Mouse (Mus musculus): ENCODE measurements around the gene Ppm1h.
A peak's percentile ranks its signal among the peaks of the same experiment; 100 is the strongest.

Ppm1h gene

GRCm38 (mm10) chr10:122704901-122705300 lies 26.3 kb downstream of the Ppm1h start:
- no peak for DNase-seq (ENCODE audit: low read depth)

- no peak for DNase-seq (ENCODE audit: low read depth)
Observed at GRCm38 (mm10) chr10:122705457-122705856, 26.9 kb downstream of the Ppm1h start.

- DNase-seq (ENCODE audit: low read depth), result no peak
Observed at GRCm38 (mm10) chr10:122711381-122711811, 32.8 kb downstream of the Ppm1h start.

DNA sequence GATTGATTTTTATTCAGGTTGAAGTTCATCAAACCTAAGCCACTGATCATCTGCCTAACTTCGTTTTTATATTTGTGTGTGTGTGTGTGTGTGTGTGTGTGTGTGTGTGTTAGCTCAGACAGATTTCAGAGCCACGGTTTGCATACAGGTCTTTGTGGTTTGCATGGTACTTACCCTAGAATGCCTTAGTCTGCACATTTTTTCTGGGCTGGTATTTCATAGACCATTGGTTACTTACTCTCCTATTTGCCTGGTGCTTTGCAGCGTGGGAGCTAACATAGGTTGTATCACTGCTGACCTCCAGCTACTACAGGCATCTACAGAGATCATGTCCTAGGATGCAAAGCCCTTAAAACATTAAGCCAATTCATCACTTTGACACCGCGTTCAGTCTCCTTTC lies 33.7 kb downstream of the Ppm1h start:
- DNase-seq (ENCODE audit: low read depth), result no peak

GRCm38 (mm10) chr10:122715856-122716255 lies 37.3 kb downstream of the Ppm1h start:
- no peak for DNase-seq (ENCODE audit: low read depth)

DNA sequence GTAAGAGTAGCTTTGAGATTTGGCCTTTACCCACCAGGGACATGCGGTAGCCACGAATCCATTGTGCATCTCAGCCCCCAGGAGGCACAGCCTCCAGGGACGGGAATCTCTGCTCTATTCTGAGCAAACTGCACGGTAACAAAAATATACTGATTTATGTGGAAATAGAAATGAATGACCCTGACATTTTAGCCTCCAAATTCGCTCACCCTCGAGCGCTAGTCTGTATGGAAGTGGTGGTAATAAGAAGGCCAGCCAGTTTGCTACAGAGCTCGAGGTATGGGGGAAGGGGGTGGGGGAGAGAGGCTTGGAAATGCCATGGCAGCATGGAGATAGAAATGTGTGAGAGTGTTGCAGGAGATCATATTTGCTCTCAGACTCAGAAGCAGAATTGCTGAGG lies 37.7 kb downstream of the Ppm1h start:
- DNase-seq (ENCODE audit: low read depth), result no peak

GRCm38 (mm10) chr10:122716739-122717474 lies 38.3 kb downstream of the Ppm1h start:
- DNase-seq (ENCODE audit: low read depth), result no peak

GRCm38 (mm10) chr10:122717754-122718415 lies 39.3 kb downstream of the Ppm1h start:
- peak; percentile 21 for DNase-seq (ENCODE audit: low read depth)

GRCm38 (mm10) chr10:122718951-122719350 lies 40.4 kb downstream of the Ppm1h start:
- DNase-seq (ENCODE audit: low read depth), result no peak

DNA sequence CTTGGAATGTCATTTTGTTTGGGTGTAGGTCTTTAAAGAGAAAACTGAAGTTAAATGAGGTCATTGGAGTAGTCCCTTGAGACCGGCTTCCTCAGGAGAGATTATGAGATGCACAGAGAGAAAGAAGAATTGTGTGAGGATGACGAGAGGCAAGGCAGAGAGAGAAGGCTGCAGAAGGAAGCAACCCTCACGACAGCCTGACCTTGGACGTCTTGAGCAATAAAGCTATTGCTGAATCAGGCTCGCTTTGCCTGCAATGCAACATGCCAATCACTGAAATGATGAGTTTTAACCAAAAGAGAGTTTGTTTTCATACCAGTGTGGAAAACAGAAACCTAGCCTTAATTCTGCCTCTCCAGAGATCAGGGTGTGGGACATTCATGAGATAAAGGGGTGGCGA lies 43.5 kb downstream of the Ppm1h start:
- peak; percentile 47 for DNase-seq (ENCODE audit: low read depth)

GRCm38 (mm10) chr10:122724692-122725091 lies 46.1 kb downstream of the Ppm1h start:
- DNase-seq (ENCODE audit: low read depth), result no peak

- peak; percentile 95 for DNase-seq (ENCODE audit: low read depth)
Observed at GRCm38 (mm10) chr10:122727228-122727627, 48.7 kb downstream of the Ppm1h start.

- no peak for DNase-seq (ENCODE audit: low read depth)
Observed at GRCm38 (mm10) chr10:122728172-122728571, 49.6 kb downstream of the Ppm1h start.

DNA sequence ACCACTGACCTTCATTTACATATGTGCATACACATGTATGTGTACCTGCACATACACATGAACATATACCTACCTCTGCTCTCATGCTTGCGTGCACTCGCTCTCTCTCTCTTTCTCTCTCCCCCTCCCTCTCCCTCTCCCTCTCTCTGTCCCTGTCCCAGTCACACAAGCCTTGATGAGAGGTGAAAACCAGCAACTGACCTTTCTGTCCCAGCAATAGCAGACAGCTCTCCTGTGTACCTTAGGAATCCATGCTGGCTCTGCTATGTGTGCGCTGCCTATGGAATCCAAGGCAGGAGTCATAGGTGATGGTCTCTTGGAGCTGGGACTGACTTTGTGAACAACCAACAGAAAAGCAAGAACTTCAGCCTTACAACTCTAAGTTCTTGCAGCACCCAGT lies 53.6 kb downstream of the Ppm1h start:
- no peak for DNase-seq (ENCODE audit: low read depth)

DNA sequence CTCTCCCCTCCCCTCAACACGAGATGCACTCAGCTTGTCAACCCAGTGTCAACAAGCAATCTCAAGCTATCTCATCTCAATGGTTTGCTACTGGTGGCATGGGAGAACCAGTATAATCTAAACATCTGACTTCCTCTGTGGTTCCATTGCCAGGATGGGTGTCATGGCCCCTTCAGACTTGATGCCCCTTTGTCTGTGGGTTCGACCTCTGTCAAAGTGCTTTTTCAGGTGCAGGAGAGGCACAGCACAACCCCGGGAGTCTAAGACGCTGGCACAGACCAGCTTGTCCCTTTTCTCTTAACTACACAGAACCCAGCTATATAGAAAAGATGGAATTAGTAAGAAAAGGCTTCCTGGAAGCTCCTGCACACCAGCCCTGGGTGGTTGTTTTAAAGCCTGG lies 56.0 kb downstream of the Ppm1h start:
- DNase-seq (ENCODE audit: low read depth), result no peak

DNA sequence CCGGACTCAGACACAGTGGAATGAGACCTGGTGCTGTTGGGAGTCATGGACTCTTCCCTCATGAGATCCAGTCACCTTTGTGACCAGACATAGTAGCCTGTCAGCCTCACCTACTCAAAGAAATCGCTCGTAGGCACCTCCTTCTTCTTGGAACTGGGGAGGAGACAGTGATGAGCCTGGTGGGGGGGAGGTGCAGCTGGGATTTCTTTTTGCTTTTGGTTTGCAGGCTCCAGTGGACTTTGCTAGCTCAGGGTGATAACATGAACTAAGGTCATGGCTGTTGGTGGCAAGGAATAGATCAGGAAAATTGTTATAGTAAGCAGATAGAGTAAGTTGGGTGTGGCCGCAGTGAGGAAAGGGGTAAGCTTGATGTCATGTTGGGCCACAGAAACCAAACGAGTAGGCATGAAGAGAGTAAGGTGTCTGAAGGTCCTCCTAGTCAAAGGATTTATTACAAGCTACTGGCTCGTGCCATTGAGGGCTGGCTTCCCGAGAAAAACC lies 56.8 kb downstream of the Ppm1h start:
- DNase-seq (ENCODE audit: low read depth), result no peak

DNA sequence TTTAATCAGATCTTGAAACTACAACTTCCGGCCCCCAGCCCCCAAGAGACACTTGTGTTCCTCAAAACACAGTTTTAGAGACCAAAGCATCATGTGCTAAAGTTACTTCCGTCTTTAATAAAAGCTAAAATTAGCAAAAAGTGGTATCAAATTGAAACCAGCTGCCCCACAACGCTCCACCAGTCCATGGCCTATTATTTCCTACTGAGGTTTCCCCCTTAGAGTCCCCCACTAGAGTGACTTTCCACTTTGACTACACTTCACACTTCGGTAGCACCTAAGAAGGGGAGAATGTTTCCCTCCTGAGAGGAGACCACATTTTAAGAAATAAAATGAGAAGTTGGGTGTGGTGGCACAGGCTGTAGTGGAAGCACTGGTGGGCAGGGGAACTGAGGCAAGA lies 58.3 kb downstream of the Ppm1h start:
- DNase-seq (ENCODE audit: low read depth), result no peak

DNA sequence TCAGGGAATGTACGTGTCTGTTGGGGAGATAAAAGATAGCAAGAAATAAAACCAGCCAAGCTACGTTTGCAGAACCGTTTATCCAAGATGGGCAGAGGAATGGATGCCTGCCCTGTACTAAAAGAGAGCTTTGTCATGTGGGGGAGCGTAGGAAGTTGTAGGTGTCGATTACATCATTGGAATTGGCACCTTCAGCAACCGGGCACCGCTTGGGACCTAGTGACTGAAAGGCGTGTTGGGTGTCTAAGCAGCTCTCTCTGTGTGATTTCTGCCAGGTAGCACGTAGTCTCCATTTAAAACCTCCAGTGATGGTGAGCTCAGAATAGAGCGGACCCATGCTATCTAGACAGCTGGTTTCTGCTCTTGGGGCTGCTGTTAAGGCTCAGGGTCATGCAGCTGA lies 60.0 kb downstream of the Ppm1h start:
- DNase-seq (ENCODE audit: low read depth), result no peak

- no peak for DNase-seq (ENCODE audit: low read depth)
Observed at GRCm38 (mm10) chr10:122739037-122739436, 60.5 kb downstream of the Ppm1h start.

DNA sequence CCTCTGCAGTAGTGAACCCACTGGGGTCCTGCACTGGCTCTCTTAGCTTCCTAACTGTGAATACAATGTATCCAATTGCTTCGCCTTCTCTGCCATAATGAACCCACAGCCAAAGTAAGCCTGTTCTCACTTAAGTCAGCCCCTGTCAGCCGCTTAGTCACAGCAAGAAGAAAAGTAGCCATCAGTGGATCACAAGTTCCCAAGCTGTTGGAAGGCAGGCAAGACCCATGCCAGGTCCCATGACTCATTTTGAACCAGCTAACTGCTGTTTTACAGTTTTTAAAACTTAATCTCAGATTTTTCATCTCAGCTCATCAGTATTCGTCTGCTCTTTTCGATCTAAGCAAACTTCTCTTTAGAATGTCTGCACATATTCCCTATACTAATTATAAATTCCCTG lies 61.6 kb downstream of the Ppm1h start:
- no peak for DNase-seq (ENCODE audit: low read depth)

GRCm38 (mm10) chr10:122741191-122741590 lies 62.6 kb downstream of the Ppm1h start:
- DNase-seq (ENCODE audit: low read depth), result no peak

GRCm38 (mm10) chr10:122742136-122742535 lies 63.6 kb downstream of the Ppm1h start:
- DNase-seq (ENCODE audit: low read depth), result no peak

DNA sequence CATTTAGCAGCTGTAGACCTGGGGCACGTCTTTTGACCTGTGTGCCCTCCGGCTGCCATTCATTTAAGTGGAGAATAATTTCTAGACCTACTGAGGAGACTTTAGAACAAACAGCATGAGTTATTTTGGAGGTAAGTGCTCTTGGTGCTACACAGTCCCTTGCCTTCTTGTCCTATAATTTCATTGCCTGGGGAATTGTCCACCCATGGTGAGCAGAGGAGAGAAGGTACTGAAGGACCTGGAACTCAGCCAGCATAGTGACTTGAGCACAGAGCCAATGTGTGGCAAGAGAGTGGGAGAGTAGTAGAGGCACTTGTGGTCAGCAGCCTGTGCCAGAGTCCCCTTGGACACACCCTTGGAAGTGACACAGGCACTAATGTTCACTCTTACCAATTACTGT lies 64.8 kb downstream of the Ppm1h start:
- DNase-seq (ENCODE audit: low read depth), result no peak

GRCm38 (mm10) chr10:122744970-122745369 lies 66.4 kb downstream of the Ppm1h start:
- no peak for DNase-seq (ENCODE audit: low read depth)

Data from 416B (cell line).